Mouse (Mus musculus) MEL (cell line): ENCODE measurements around the gene Pim2. TPM values are rescaled to one million over a fixed set of nuclear protein-coding genes. Genes with fewer than 3 reads are reported as not detected.
A peak's percentile ranks its signal among the peaks of the same experiment; 100 is the strongest.

Experiments
- DNase-seq: peaks from one replicate; pipeline ENCODE4 v3.0.0; 2011; ENCODE audit warnings: low read depth, low spot score
- H3K27ac ChIP-seq: 2 replicates; pipeline ENCODE4 v1.5.1; 2012; ENCODE audit warnings: low read depth, mild to moderate bottlenecking, control low read depth, low read length, moderate library complexity; ENCODE audit not compliant: control insufficient read depth
- H3K27me3 ChIP-seq, 2 experiments: fragments of 150-350 bp in 1 of 2; sonication (generic) in 1 of 2; 2 replicates each; pipeline ENCODE4 v1.6.1; 2012; ENCODE audit warnings: low read length in 2 of 2, mild to moderate bottlenecking in 2 of 2, improper control_type of control experiment in 1 of 2, moderate library complexity in 1 of 2; ENCODE audit not compliant: insufficient read depth in 2 of 2, control insufficient read depth in 1 of 2
- H3K36me3 ChIP-seq, 2 experiments: 2 replicates each; pipeline ENCODE4 v1.6.1; 2012 to 2014; ENCODE audit warnings: low read length in 2 of 2, improper control_type of control experiment in 1 of 2, inconsistent platforms in 1 of 2, mild to moderate bottlenecking in 1 of 2; ENCODE audit not compliant: insufficient read depth in 2 of 2, control insufficient read depth in 1 of 2
- H3K4me1 ChIP-seq, 2 experiments: fragments of 150-350 bp in 1 of 2; sonication (generic) in 1 of 2; 2 replicates each; pipeline ENCODE4 v1.6.1; 2012; ENCODE audit warnings: low read length in 2 of 2, improper control_type of control experiment in 1 of 2, mild to moderate bottlenecking in 1 of 2; ENCODE audit not compliant: insufficient read depth in 2 of 2, control insufficient read depth in 1 of 2
- H3K4me3 ChIP-seq, 2 experiments: fragments of 150-350 bp in 1 of 2; sonication (generic) in 1 of 2; 2 replicates each; pipeline ENCODE4 v1.5.1; 2012; ENCODE audit warnings: low read depth in 2 of 2, low read length in 2 of 2, mild to moderate bottlenecking in 2 of 2, moderate library complexity in 2 of 2, control low read depth in 1 of 2, improper control_type of control experiment in 1 of 2; ENCODE audit not compliant: control insufficient read depth in 1 of 2, insufficient read depth in 1 of 2
- H3K79me2 ChIP-seq: 2 replicates; pipeline ENCODE4 v1.6.1; 2012; ENCODE audit warnings: mild to moderate bottlenecking, low read length, moderate library complexity; ENCODE audit not compliant: control insufficient read depth, poor library complexity, insufficient read depth
- H3K9ac ChIP-seq: 2 replicates; pipeline ENCODE4 v1.6.1; 2012; ENCODE audit warnings: low read depth, mild to moderate bottlenecking, control low read depth, low read length, moderate library complexity; ENCODE audit not compliant: control insufficient read depth, poor library complexity, severe bottlenecking
- H3K9me3 ChIP-seq: fragments of 150-350 bp; sonication (generic); replicated peaks from 2 replicates; pipeline ENCODE4 v1.6.1; 2012; ENCODE audit warnings: mild to moderate bottlenecking, low read length, improper control_type of control experiment, moderate library complexity; ENCODE audit not compliant: insufficient read depth
- BHLHE40 ChIP-seq: IDR thresholded peaks from 2 replicates; pipeline ENCODE4 v1.6.1; 2012; ENCODE audit warnings: low read depth, mild to moderate bottlenecking, inconsistent platforms, low read length, improper control_type of control experiment, borderline replicate concordance
- CHD1 ChIP-seq: IDR thresholded peaks from 2 replicates; pipeline ENCODE4 v1.6.1; 2012; ENCODE audit warnings: low read depth, mild to moderate bottlenecking, inconsistent platforms, low read length, improper control_type of control experiment
- CHD2 ChIP-seq: IDR thresholded peaks from 2 replicates; pipeline ENCODE4 v1.6.1; 2011; ENCODE audit warnings: low read length, improper control_type of control experiment
- ELF1 ChIP-seq: IDR thresholded peaks from 2 replicates; pipeline ENCODE4 v1.6.1; 2014; ENCODE audit warnings: low read depth, mild to moderate bottlenecking, inconsistent platforms, low read length, improper control_type of control experiment, moderate library complexity
- EP300 ChIP-seq, 2 experiments: IDR thresholded peaks; 2 replicates each; pipeline ENCODE4 v1.6.1; 2011; ENCODE audit warnings: improper control_type of control experiment in 2 of 2, low read length in 2 of 2, low read depth in 1 of 2, mild to moderate bottlenecking in 1 of 2
- ETS1 ChIP-seq: IDR thresholded peaks from 2 replicates; pipeline ENCODE4 v1.6.1; 2012; ENCODE audit warnings: low read depth, mild to moderate bottlenecking, inconsistent platforms, low read length, improper control_type of control experiment, moderate library complexity
- GABPA ChIP-seq: IDR thresholded peaks from 2 replicates; pipeline ENCODE4 v1.6.1; 2012; ENCODE audit warnings: low read depth, mild to moderate bottlenecking, inconsistent platforms, low read length, improper control_type of control experiment, moderate library complexity
- GATA1 ChIP-seq: IDR thresholded peaks from 2 replicates; pipeline ENCODE4 v1.6.1; 2011; ENCODE audit warnings: low read depth, low read length, improper control_type of control experiment
- HCFC1 ChIP-seq: IDR thresholded peaks from 2 replicates; pipeline ENCODE4 v1.6.1; 2012; ENCODE audit warnings: low read depth, mild to moderate bottlenecking, inconsistent platforms, low read length, improper control_type of control experiment, moderate library complexity
- JUND ChIP-seq: IDR thresholded peaks from 2 replicates; pipeline ENCODE4 v1.6.1; 2011; ENCODE audit warnings: low read depth, mild to moderate bottlenecking, improper control_type of control experiment, low read length
- KAT2A ChIP-seq: conservative IDR thresholded peaks from 2 replicates; pipeline ENCODE4 v1.6.1; 2012; ENCODE audit warnings: low read depth, low read length, improper control_type of control experiment, inconsistent platforms
- MAFK ChIP-seq: IDR thresholded peaks from 2 replicates; pipeline ENCODE4 v1.6.1; 2011; ENCODE audit warnings: low read depth, mild to moderate bottlenecking, low read length, improper control_type of control experiment, borderline replicate concordance
- MAX ChIP-seq: IDR thresholded peaks from 2 replicates; pipeline ENCODE4 v1.6.1; 2011; ENCODE audit warnings: low read length, improper control_type of control experiment
- MAZ ChIP-seq: IDR thresholded peaks from 2 replicates; pipeline ENCODE4 v1.6.1; 2012; ENCODE audit warnings: low read depth, mild to moderate bottlenecking, inconsistent platforms, low read length, improper control_type of control experiment
- MEF2A ChIP-seq: IDR thresholded peaks from 2 replicates; pipeline ENCODE4 v1.6.1; 2014; ENCODE audit warnings: low read depth, mild to moderate bottlenecking, inconsistent platforms, low read length, improper control_type of control experiment; ENCODE audit not compliant: poor library complexity, insufficient replicate concordance, severe bottlenecking; ENCODE audit errors: extremely low read depth
- MXI1 ChIP-seq: IDR thresholded peaks from 2 replicates; pipeline ENCODE4 v1.6.1; 2011; ENCODE audit warnings: mild to moderate bottlenecking, low read depth, low read length, improper control_type of control experiment
- MYB ChIP-seq: IDR thresholded peaks from 2 replicates; pipeline ENCODE4 v1.6.1; 2011; ENCODE audit warnings: mild to moderate bottlenecking, low read depth, low read length, improper control_type of control experiment
- MYC ChIP-seq: IDR thresholded peaks from 2 replicates; pipeline ENCODE4 v1.6.1; 2011; ENCODE audit warnings: low read depth, mild to moderate bottlenecking, low read length, improper control_type of control experiment, moderate library complexity
- NELFE ChIP-seq: IDR thresholded peaks from 2 replicates; pipeline ENCODE4 v1.6.1; 2011; ENCODE audit warnings: low read depth, low read length, improper control_type of control experiment
- NRF1 ChIP-seq: IDR thresholded peaks from 2 replicates; pipeline ENCODE4 v1.6.1; 2014; ENCODE audit warnings: low read depth, mild to moderate bottlenecking, inconsistent platforms, low read length, improper control_type of control experiment, moderate library complexity; ENCODE audit not compliant: poor library complexity, insufficient read depth, severe bottlenecking
- POLR2A ChIP-seq, 2 experiments: IDR thresholded peaks; 2 replicates each; pipeline ENCODE4 v1.6.1; 2011 to 2012; ENCODE audit warnings: low read length in 2 of 2, mild to moderate bottlenecking in 2 of 2, control low read depth in 1 of 2, improper control_type of control experiment in 1 of 2, low read depth in 1 of 2, moderate library complexity in 1 of 2; ENCODE audit not compliant: control insufficient read depth in 1 of 2, insufficient read depth in 1 of 2, poor library complexity in 1 of 2
- POLR2AphosphoS2 ChIP-seq: IDR thresholded peaks from 2 replicates; pipeline ENCODE4 v1.6.1; 2011; ENCODE audit warnings: low read length, improper control_type of control experiment
- POLR2AphosphoS5 ChIP-seq: IDR thresholded peaks from 2 replicates; pipeline ENCODE4 v1.6.1; 2012; ENCODE audit warnings: low read depth, borderline replicate concordance, mild to moderate bottlenecking, inconsistent platforms, low read length, moderate library complexity, mixed read lengths
- RAD21 ChIP-seq: IDR thresholded peaks from 2 replicates; pipeline ENCODE4 v1.6.1; 2011; ENCODE audit warnings: mild to moderate bottlenecking, low read depth, low read length, improper control_type of control experiment
- RCOR1 ChIP-seq: IDR thresholded peaks from 2 replicates; pipeline ENCODE4 v1.6.1; 2012; ENCODE audit warnings: low read depth, mild to moderate bottlenecking, inconsistent platforms, low read length, improper control_type of control experiment
- SMC3 ChIP-seq: IDR thresholded peaks from 2 replicates; pipeline ENCODE4 v1.6.1; 2011; ENCODE audit warnings: low read depth, low read length, improper control_type of control experiment
- TAL1 ChIP-seq: IDR thresholded peaks from 2 replicates; pipeline ENCODE4 v1.6.1; 2012; ENCODE audit warnings: mild to moderate bottlenecking, inconsistent platforms, low read length, moderate library complexity, mixed read lengths
- TBP ChIP-seq: IDR thresholded peaks from 2 replicates; pipeline ENCODE4 v1.8.0; 2011; ENCODE audit warnings: low read depth, low read length, improper control_type of control experiment
- TCF12 ChIP-seq: IDR thresholded peaks from 2 replicates; pipeline ENCODE4 v1.6.1; 2014; ENCODE audit warnings: low read depth, mild to moderate bottlenecking, inconsistent platforms, low read length, improper control_type of control experiment, moderate library complexity
- UBTF ChIP-seq: IDR thresholded peaks from 2 replicates; pipeline ENCODE4 v1.6.1; 2012; ENCODE audit warnings: low read depth, mild to moderate bottlenecking, inconsistent platforms, low read length, improper control_type of control experiment, moderate library complexity, borderline replicate concordance; ENCODE audit not compliant: insufficient read depth
- USF1 ChIP-seq: IDR thresholded peaks from 2 replicates; pipeline ENCODE4 v1.6.1; 2014; ENCODE audit warnings: low read depth, mild to moderate bottlenecking, inconsistent platforms, low read length, improper control_type of control experiment, moderate library complexity
- USF2 ChIP-seq, 2 experiments: IDR thresholded peaks; 2 replicates each; pipeline ENCODE4 v1.6.1; 2011 to 2012; ENCODE audit warnings: improper control_type of control experiment in 2 of 2, low read length in 2 of 2, borderline replicate concordance in 1 of 2, inconsistent platforms in 1 of 2, low read depth in 1 of 2, mild to moderate bottlenecking in 1 of 2; ENCODE audit not compliant: insufficient read depth in 1 of 2
- ZC3H11A ChIP-seq: IDR thresholded peaks from 2 replicates; pipeline ENCODE4 v1.6.1; 2012; ENCODE audit warnings: low read depth, mild to moderate bottlenecking, inconsistent platforms, low read length, improper control_type of control experiment
- ZNF384 ChIP-seq: IDR thresholded peaks from 2 replicates; pipeline ENCODE4 v1.6.1; 2012; ENCODE audit warnings: low read depth, mild to moderate bottlenecking, inconsistent platforms, low read length, improper control_type of control experiment
- polyA plus RNA-seq, 2 experiments: library from polyadenylated mRNA; stranded (reverse) in 1 of 2; unstranded in 1 of 2; fragments of >175 nt in 1 of 2; fragments of >200 nt in 1 of 2; gene quantifications; 2 replicates each; pipeline versions ENCODE4 v1.2.1 to v1.2.4; 2012; ENCODE audit warnings: low replicate concordance in 2 of 2, low read depth in 1 of 2; ENCODE audit not compliant: insufficient read length in 2 of 2, insufficient read depth in 1 of 2, missing spikeins in 1 of 2
- total RNA-seq: library from RNA; depleted of rRNA; stranded (reverse); fragments of 300-350 nt; gene quantifications from 2 replicates; pipeline ENCODE4 v1.2.3, GENCODE M21; 2012

Gene Pim2
- total and polyA plus RNA-seq, 3 experiments = 6.4 to 21.7 TPM; not detected in 1

- Histone ChIP-seq H3K4me3 (peak within 1 kb of the TSS; percentile 70 to 90), H3K36me3 (peaks cover 2 to 41% of the 10 kb centered on the region in 2 experiments; a peak in 2 of 4 replicates), H3K4me1 (peaks cover 12 to 33% of the 10 kb centered on the region in 2 experiments), H3K79me2 (peaks cover 45% of the 10 kb centered on the region), H3K27ac (peak within 1 kb of the TSS; percentile 94), H3K9ac (peak within 1 kb of the TSS; percentile 91), H3K27me3 (no peaks in the 10 kb centered on the region), H3K9me3 (no peaks in the 10 kb centered on the region)
- peak; percentile 100 for DNase-seq
- no peak for TF ChIP-seq MYB
- no peak for TF ChIP-seq JUND
- no peak for TF ChIP-seq RAD21
- peak; percentile 66; the same call in 1 of the 2 replicates for TF ChIP-seq ETS1
- TF ChIP-seq ZNF384 = no peak
- TF ChIP-seq HCFC1 = peak; percentile 85
- no peak for TF ChIP-seq RCOR1
- TF ChIP-seq GATA1 = peak; percentile 93
- TF ChIP-seq MAX = peak; percentile 71
- no peak for TF ChIP-seq UBTF
- peak; percentile 41; the same call in 1 of the 2 replicates for TF ChIP-seq CHD2
- TF ChIP-seq POLR2AphosphoS2 = 0 out of 2 replicates have a peak, but pooled peaks have one; percentile 13
- TF ChIP-seq ZC3H11A = no peak
- TF ChIP-seq MYC = peak; percentile 45; the same call in 1 of the 2 replicates
- TF ChIP-seq EP300 (IDR thresholded peaks at IDR 0.05; ENCODE audit: low read depth in 1 of 2, low read length in 2 of 2) = peak in 1 of 2 experiments; percentile 64; a peak in 2 of 4 replicates
- no peak for TF ChIP-seq SMC3
- TF ChIP-seq USF2 (IDR thresholded peaks at IDR 0.05; ENCODE audit: borderline replicate concordance in 1 of 2, insufficient read depth in 1 of 2, low read depth in 1 of 2, low read length in 2 of 2) = no peak
- peak; percentile 59 for TF ChIP-seq TCF12
- peak; percentile 84 for TF ChIP-seq NRF1
- no peak for TF ChIP-seq MAFK
- peak; percentile 61 for TF ChIP-seq TAL1
- TF ChIP-seq BHLHE40 = no peak
- no peak for TF ChIP-seq MEF2A
- TF ChIP-seq ELF1 = peak; percentile 96
- peak in 1 of 2 experiments; percentile 74; a peak in 2 of 4 replicates for TF ChIP-seq POLR2A (IDR thresholded peaks at IDR 0.05; ENCODE audit: control insufficient read depth in 1 of 2, insufficient read depth in 1 of 2, low read depth in 1 of 2, low read length in 2 of 2, poor library complexity in 1 of 2)
- peak; percentile 90; the same call in 1 of the 2 replicates for TF ChIP-seq MAZ
- peak; percentile 62 for TF ChIP-seq NELFE
- no peak for TF ChIP-seq CHD1
- TF ChIP-seq POLR2AphosphoS5 = peak; percentile 67
- peak; percentile 62; the same call in 1 of the 2 replicates for TF ChIP-seq KAT2A
- no peak for TF ChIP-seq USF1
- TF ChIP-seq GABPA = no peak
- peak; percentile 63; the same call in 1 of the 2 replicates for TF ChIP-seq TBP
- TF ChIP-seq MXI1 = peak; percentile 67; the same call in 1 of the 2 replicates
Observed at GRCm38 (mm10) chrX:7841163-7842162, 36.6 kb upstream of the Pim2 start, which contains the start of gene Otud5. TSS of gene Otud5 (plus strand) at chrX:7841364.
